Comparison of ENCODE assay signal across 11 mouse cellular contexts in genomic region chr1:194613923-194614830, GRCm38 (mm10). TPM values are rescaled to one million over a fixed set of nuclear protein-coding genes. Genes with fewer than 3 reads are reported as not detected.
A peak's percentile ranks its signal among the peaks of the same experiment; 100 is the strongest.
DNase-seq lines count a peak whose midpoint lies in the region; ATAC-seq lines count a peak whose summit lies in the region.
"Had no signal": no experiment of that assay in that cellular context is flagged by ENCODE, and none has a peak within 500 bp of the region (broad histone marks: within the 10 kb centered on the region; RNA-seq: fewer than 3 reads in every experiment).

No protein-coding gene starts in this region.

- ATAC-seq in kidney, embryonic 15.5 days (replicated peaks; ENCODE audit: low FRiP score), result no peak
- peak; percentile 48 for ATAC-seq in forebrain, embryonic 13.5 days
- peak; percentile 78 for ATAC-seq in liver, embryonic 13.5 days (ENCODE audit: low read depth)

- DNase-seq in kidney, adult 11 months, result peak; percentile 70
- peak; percentile 33 to 61 for DNase-seq in frontal cortex, postnatal 14 days (ENCODE audit: low spot score in 2 of 2)
- DNase-seq in liver, embryonic 13.5 days, result peak; percentile 26
- DNase-seq in urinary bladder, postnatal 10 days (ENCODE audit: low spot score), result no peak
- DNase-seq in spleen, adult 18-20 months, result no peak
- no peak for DNase-seq in adrenal gland, postnatal 25 days
- DNase-seq: adrenal gland, adult 8-10 months had no signal

- H3K9me3 ChIP-seq in kidney, embryonic 15.5 days (replicated peaks), result no peaks in the 10 kb centered on the region
- no peaks in the 10 kb centered on the region for H3K9me3 ChIP-seq in forebrain, embryonic 13.5 days (replicated peaks)
- no peaks in the 10 kb centered on the region for H3K9me3 ChIP-seq in liver, embryonic 13.5 days (replicated peaks)

- H3K36me3 ChIP-seq in kidney, embryonic 15.5 days, result no peaks in the 10 kb centered on the region
- no peaks in the 10 kb centered on the region for H3K36me3 ChIP-seq in forebrain, embryonic 13.5 days (ENCODE audit: poor library complexity, severe bottlenecking)
- no peaks in the 10 kb centered on the region for H3K36me3 ChIP-seq in liver, embryonic 13.5 days

- H3K4me3 ChIP-seq in kidney, embryonic 15.5 days (replicated peaks), result no peak overlapping the region
- H3K4me3 ChIP-seq in forebrain, embryonic 13.5 days, result no peak overlapping the region
- no peak overlapping the region for H3K4me3 ChIP-seq in liver, embryonic 13.5 days (replicated peaks)
- H3K4me3 ChIP-seq: gastrocnemius, adult 2 months; layer of hippocampus, adult 2 months had no signal

- no peak overlapping the region for H3K9ac ChIP-seq in kidney, embryonic 15.5 days
- no peak overlapping the region for H3K9ac ChIP-seq in forebrain, embryonic 13.5 days
- H3K9ac ChIP-seq in liver, embryonic 13.5 days, result no peak overlapping the region; the same call in 1 of the 2 replicates

- no peak overlapping the region for H3K4me2 ChIP-seq in kidney, embryonic 15.5 days
- H3K4me2 ChIP-seq in forebrain, embryonic 13.5 days, result 0 out of 2 replicates have a peak overlapping the region, but pooled peaks have one; percentile 6
- H3K4me2 ChIP-seq in liver, embryonic 13.5 days, result no peak overlapping the region

- H3K27ac ChIP-seq in kidney, embryonic 15.5 days, result no peak overlapping the region
- peak overlapping the region; percentile 74 for H3K27ac ChIP-seq in forebrain, embryonic 13.5 days
- peak overlapping the region; percentile 47; the same call in 1 of the 2 replicates for H3K27ac ChIP-seq in liver, embryonic 13.5 days
- H3K27ac ChIP-seq: gastrocnemius, adult 2 months had no signal

- WGBS in kidney, embryonic 15.5 days, result 80% methylated on average over 5 of the region's 5 CpGs
- 53% methylated on average over 5 of the region's 5 CpGs for WGBS in forebrain, embryonic 13.5 days
- 64% methylated on average over 5 of the region's 5 CpGs for WGBS in liver, embryonic 13.5 days (ENCODE audit: insufficient replicate concordance)

- 0 out of 2 replicates have a peak, but pooled peaks cover 7% of the 10 kb centered on the region for H3K4me1 ChIP-seq in kidney, embryonic 15.5 days
- peaks cover 45% of the 10 kb centered on the region for H3K4me1 ChIP-seq in forebrain, embryonic 13.5 days
- peaks cover 32% of the 10 kb centered on the region for H3K4me1 ChIP-seq in liver, embryonic 13.5 days (replicated peaks)

- H3K27me3 ChIP-seq in kidney, embryonic 15.5 days, result no peaks in the 10 kb centered on the region
- H3K27me3 ChIP-seq in forebrain, embryonic 13.5 days, result no peaks in the 10 kb centered on the region
- H3K27me3 ChIP-seq in liver, embryonic 13.5 days, result no peaks in the 10 kb centered on the region

RNA-seq across cellular contexts. Expression of gene Plxna2, which starts 3.8 kb away (rescaled TPM):
- 5.7 and 6.3 TPM in 2 replicates for polyA plus RNA-seq in kidney, embryonic 15.5 days (2015; fragmentation: Nextera tagmentation; extraction: Ambion mirVana)
- 46.9 and 55.8 TPM in 2 replicates for polyA plus RNA-seq in forebrain, embryonic 13.5 days (2015; fragmentation: Nextera tagmentation; extraction: Ambion mirVana)
- polyA plus RNA-seq in liver, embryonic 13.5 days (2015; fragmentation: Nextera tagmentation; extraction: Ambion mirVana), result 1.1 and 1.3 TPM in 2 replicates
- total RNA-seq in adrenal gland, postnatal 25 days (2021), result 9.0 and 10.5 TPM in 2 replicates

Comparison
In these comparisons a context has a peak if more than half of its experiments do, and no peak if none do; other contexts are left out.
1. DNase-seq: peak in kidney, adult 11 months (single experiment), frontal cortex, postnatal 14 days (2 of 2) and liver, embryonic 13.5 days (single experiment); none in urinary bladder, postnatal 10 days (single experiment), spleen, adult 18-20 months (0 of 2) and adrenal gland, postnatal 25 days (single experiment).